Mouse (Mus musculus) heart, adult 2 months (tissue): Measurements from ENCODE around the gene Calhm1.

Source experiments
- CTCF ChIP-seq: fragments of 200-600 bp; IDR thresholded peaks from 2 replicates; pipeline ENCODE4 v1.8.1; 2022; ENCODE audit warnings: antibody characterized with exemption, mild to moderate bottlenecking, moderate library complexity
- EP300 ChIP-seq: fragments of 200-500 bp; IDR thresholded peaks from 2 replicates; pipeline ENCODE4 v1.6.1; 2011; ENCODE audit warnings: low read depth, low read length, control low read depth; ENCODE audit not compliant: insufficient read depth
- POLR2A ChIP-seq: fragments of 200-500 bp; IDR thresholded peaks from 2 replicates; pipeline ENCODE4 v1.6.1; 2011; ENCODE audit warnings: mild to moderate bottlenecking, low read depth, low read length, control low read depth; ENCODE audit not compliant: insufficient read depth

DNA sequence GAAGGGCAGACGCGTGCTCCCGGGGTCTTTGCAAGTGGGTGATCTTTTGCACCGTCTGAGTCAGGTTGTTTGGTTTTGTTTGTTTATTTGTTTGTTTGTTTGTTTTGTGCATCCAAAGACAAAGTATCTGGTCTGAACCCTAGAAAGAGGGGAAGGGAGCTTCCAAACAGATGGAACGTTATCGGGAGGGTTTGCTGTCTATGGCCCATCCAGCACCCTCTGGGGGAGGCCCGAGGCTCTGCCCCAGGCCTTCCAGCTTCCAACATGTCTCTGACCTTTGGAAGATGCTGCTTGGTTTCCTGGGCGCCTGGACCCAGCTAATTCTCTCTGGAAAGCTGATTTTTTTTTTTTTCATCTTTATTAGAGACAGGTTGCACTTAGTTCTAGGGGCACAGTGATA, 36.0 kb upstream of the Calhm1 start:
- TF ChIP-seq CTCF (no peak), POLR2A (no peak), EP300 (no peak)
